Mouse (Mus musculus): ENCODE measurements around the gene Zfp819. TPM values are rescaled to one million over a fixed set of nuclear protein-coding genes. Genes with fewer than 3 reads are reported as not detected.

Gene Zfp819
- polyA plus RNA-seq (2014; fragmentation: Illumina TruSeq; extraction: RNeasy Lipid Tissue Mini Kit (QIAGEN cat#74804); ENCODE audit: low read depth, low replicate concordance), result not detected

GRCm38 (mm10) chr7:43606896-43607742 is at the start of gene Zfp819:
Zfp819 (plus strand) TSS chr7:43607169.

GRCm38 (mm10) chr7:43562006-43562633 is 44.8 kb upstream of the Zfp819 start, which contains the start of gene Zfp658:
Zfp658 (plus strand) TSS chr7:43562256.

DNA sequence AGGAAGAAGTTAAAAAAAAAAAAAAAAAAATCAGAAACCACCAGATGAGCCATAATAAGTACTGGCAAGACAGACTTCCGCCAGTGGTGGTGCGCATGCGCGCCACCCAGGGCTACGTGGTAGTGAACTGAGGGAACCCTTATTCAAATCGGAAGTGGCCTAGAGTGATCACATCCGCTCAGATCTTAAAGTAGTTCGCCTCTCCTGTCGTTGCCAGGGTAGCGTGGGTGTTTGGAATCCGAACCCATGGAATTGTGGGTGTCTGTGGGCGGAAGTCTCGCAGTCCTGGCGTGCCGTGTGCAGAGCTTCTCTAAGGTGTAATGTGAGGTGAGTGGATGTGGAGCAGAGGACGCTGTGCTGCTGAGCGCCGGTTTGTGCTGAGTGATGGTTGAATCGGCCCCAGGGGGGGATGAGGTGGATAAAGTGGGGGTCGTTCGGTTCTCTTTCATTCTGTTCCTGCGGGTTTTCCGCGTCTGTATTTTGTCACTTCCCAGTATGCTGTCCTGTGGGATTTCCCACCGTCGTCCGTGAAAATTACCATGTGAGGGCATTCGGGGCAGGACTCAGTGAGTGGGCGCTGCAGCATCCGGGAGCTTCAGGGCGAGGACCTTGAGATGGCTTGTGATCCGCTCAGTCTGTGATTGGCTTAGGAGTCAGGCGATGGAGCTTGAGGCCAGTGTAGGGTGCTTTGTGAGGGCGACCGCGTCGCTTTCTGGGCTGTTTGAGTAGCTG is 27.4 kb upstream of the Zfp819 start, which contains the start of gene Zfp719:
Gene Zfp719, plus strand, starts transcription at position 171 of the 732 bp plus-strand sequence.

GRCm38 (mm10) chr7:43634500-43634899 is 27.5 kb downstream of the Zfp819 start, which contains the start of gene Ceacam18:
Ceacam18 (plus strand) TSS chr7:43634707.

DNA sequence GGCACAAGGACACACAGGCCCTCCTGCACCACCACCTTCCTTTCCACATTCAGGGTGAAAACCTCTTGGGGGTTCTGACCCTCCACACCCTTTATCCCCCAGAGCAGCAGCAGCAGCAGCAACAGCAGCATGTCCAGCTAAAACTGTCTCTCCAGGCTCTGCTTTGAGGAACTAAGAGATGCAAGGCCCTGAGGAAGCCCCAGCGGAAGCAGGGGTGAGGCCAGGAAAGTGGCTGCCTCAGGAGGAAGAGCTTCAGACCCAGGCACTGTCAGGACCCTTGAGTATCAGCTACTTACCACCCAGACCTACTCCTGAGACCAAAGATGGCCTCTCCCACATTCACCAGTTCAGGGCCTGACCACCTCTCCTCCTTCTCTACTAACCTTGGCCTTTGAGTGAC is 53.0 kb downstream of the Zfp819 start, which contains the start of gene Siglece:
Gene Siglece, minus strand, starts transcription at position 160 of the 400 bp plus-strand sequence.

Other genes with a start within 250 kb of the Zfp819 start
- gene Siglecg, start 199.0 kb upstream of the Zfp819 start, polyA plus RNA-seq (2014; fragmentation: Illumina TruSeq; extraction: RNeasy Lipid Tissue Mini Kit (QIAGEN cat#74804); ENCODE audit: low read depth, low replicate concordance), result 0.65 TPM
- gene Lim2, start 179.5 kb upstream of the Zfp819 start, polyA plus RNA-seq (2014; fragmentation: Illumina TruSeq; extraction: RNeasy Lipid Tissue Mini Kit (QIAGEN cat#74804); ENCODE audit: low read depth, low replicate concordance), result not detected
- 1.7 TPM for gene Nkg7, start 170.1 kb upstream of the Zfp819 start, polyA plus RNA-seq (2014; fragmentation: Illumina TruSeq; extraction: RNeasy Lipid Tissue Mini Kit (QIAGEN cat#74804); ENCODE audit: low read depth, low replicate concordance)
- 1.1 TPM for gene Cldnd2, start 166.4 kb upstream of the Zfp819 start, polyA plus RNA-seq (2014; fragmentation: Illumina TruSeq; extraction: RNeasy Lipid Tissue Mini Kit (QIAGEN cat#74804); ENCODE audit: low read depth, low replicate concordance)
- gene Etfb, start 163.1 kb upstream of the Zfp819 start, polyA plus RNA-seq (2014; fragmentation: Illumina TruSeq; extraction: RNeasy Lipid Tissue Mini Kit (QIAGEN cat#74804); ENCODE audit: low read depth, low replicate concordance), result 240 TPM
- gene Gm45233, start 163.0 kb upstream of the Zfp819 start, polyA plus RNA-seq (2014; fragmentation: Illumina TruSeq; extraction: RNeasy Lipid Tissue Mini Kit (QIAGEN cat#74804); ENCODE audit: low read depth, low replicate concordance), result 0.97 TPM
- gene Vsig10l, start 144.0 kb upstream of the Zfp819 start, polyA plus RNA-seq (2014; fragmentation: Illumina TruSeq; extraction: RNeasy Lipid Tissue Mini Kit (QIAGEN cat#74804); ENCODE audit: low read depth, low replicate concordance), result 3.8 TPM
- 1.0 TPM for gene Iglon5, start 117.1 kb upstream of the Zfp819 start, polyA plus RNA-seq (2014; fragmentation: Illumina TruSeq; extraction: RNeasy Lipid Tissue Mini Kit (QIAGEN cat#74804); ENCODE audit: low read depth, low replicate concordance)
- 0.27 TPM for gene 4931406B18Rik, start 101.2 kb upstream of the Zfp819 start, polyA plus RNA-seq (2014; fragmentation: Illumina TruSeq; extraction: RNeasy Lipid Tissue Mini Kit (QIAGEN cat#74804); ENCODE audit: low read depth, low replicate concordance)
- gene Cd33, start 62.7 kb upstream of the Zfp819 start, polyA plus RNA-seq (2014; fragmentation: Illumina TruSeq; extraction: RNeasy Lipid Tissue Mini Kit (QIAGEN cat#74804); ENCODE audit: low read depth, low replicate concordance), result 5.4 TPM
- gene Zfp658, start 44.9 kb upstream of the Zfp819 start, polyA plus RNA-seq (2014; fragmentation: Illumina TruSeq; extraction: RNeasy Lipid Tissue Mini Kit (QIAGEN cat#74804); ENCODE audit: low read depth, low replicate concordance), result 3.3 TPM
- gene Zfp719, start 27.6 kb upstream of the Zfp819 start, polyA plus RNA-seq (2014; fragmentation: Illumina TruSeq; extraction: RNeasy Lipid Tissue Mini Kit (QIAGEN cat#74804); ENCODE audit: low read depth, low replicate concordance), result 6.0 TPM
- not detected for gene Ceacam18, start 27.5 kb downstream of the Zfp819 start, polyA plus RNA-seq (2014; fragmentation: Illumina TruSeq; extraction: RNeasy Lipid Tissue Mini Kit (QIAGEN cat#74804); ENCODE audit: low read depth, low replicate concordance)
- gene Siglece, start 53.0 kb downstream of the Zfp819 start, polyA plus RNA-seq (2014; fragmentation: Illumina TruSeq; extraction: RNeasy Lipid Tissue Mini Kit (QIAGEN cat#74804); ENCODE audit: low read depth, low replicate concordance), result 1.9 TPM
- gene Ctu1, start 64.8 kb downstream of the Zfp819 start, polyA plus RNA-seq (2014; fragmentation: Illumina TruSeq; extraction: RNeasy Lipid Tissue Mini Kit (QIAGEN cat#74804); ENCODE audit: low read depth, low replicate concordance), result 9.8 TPM
- gene Klk14, start 83.2 kb downstream of the Zfp819 start, polyA plus RNA-seq (2014; fragmentation: Illumina TruSeq; extraction: RNeasy Lipid Tissue Mini Kit (QIAGEN cat#74804); ENCODE audit: low read depth, low replicate concordance), result 0.32 TPM
- not detected for gene Klk13, start 105.4 kb downstream of the Zfp819 start, polyA plus RNA-seq (2014; fragmentation: Illumina TruSeq; extraction: RNeasy Lipid Tissue Mini Kit (QIAGEN cat#74804); ENCODE audit: low read depth, low replicate concordance)
- gene Klk12, start 161.7 kb downstream of the Zfp819 start, polyA plus RNA-seq (2014; fragmentation: Illumina TruSeq; extraction: RNeasy Lipid Tissue Mini Kit (QIAGEN cat#74804); ENCODE audit: low read depth, low replicate concordance), result not detected
- gene Klk11, start 167.4 kb downstream of the Zfp819 start, polyA plus RNA-seq (2014; fragmentation: Illumina TruSeq; extraction: RNeasy Lipid Tissue Mini Kit (QIAGEN cat#74804); ENCODE audit: low read depth, low replicate concordance), result not detected
- gene Klk10, start 173.9 kb downstream of the Zfp819 start, polyA plus RNA-seq (2014; fragmentation: Illumina TruSeq; extraction: RNeasy Lipid Tissue Mini Kit (QIAGEN cat#74804); ENCODE audit: low read depth, low replicate concordance), result 0.37 TPM
- not detected for gene Klk9, start 184.7 kb downstream of the Zfp819 start, polyA plus RNA-seq (2014; fragmentation: Illumina TruSeq; extraction: RNeasy Lipid Tissue Mini Kit (QIAGEN cat#74804); ENCODE audit: low read depth, low replicate concordance)
- gene Klk8, start 190.4 kb downstream of the Zfp819 start, polyA plus RNA-seq (2014; fragmentation: Illumina TruSeq; extraction: RNeasy Lipid Tissue Mini Kit (QIAGEN cat#74804); ENCODE audit: low read depth, low replicate concordance), result 1.0 TPM
- gene Klk7, start 204.1 kb downstream of the Zfp819 start, polyA plus RNA-seq (2014; fragmentation: Illumina TruSeq; extraction: RNeasy Lipid Tissue Mini Kit (QIAGEN cat#74804); ENCODE audit: low read depth, low replicate concordance), result not detected
- gene Klk6, start 217.3 kb downstream of the Zfp819 start, polyA plus RNA-seq (2014; fragmentation: Illumina TruSeq; extraction: RNeasy Lipid Tissue Mini Kit (QIAGEN cat#74804); ENCODE audit: low read depth, low replicate concordance), result not detected
- gene Klk5, start 234.8 kb downstream of the Zfp819 start, polyA plus RNA-seq (2014; fragmentation: Illumina TruSeq; extraction: RNeasy Lipid Tissue Mini Kit (QIAGEN cat#74804); ENCODE audit: low read depth, low replicate concordance), result not detected